Mouse (Mus musculus): ENCODE measurements around the gene Tomm7.
A peak's percentile ranks its signal among the peaks of the same experiment; 100 is the strongest.

- TF ChIP-seq CTCF (IDR thresholded peaks at IDR 0.05; ENCODE audit: low read depth) (peak; percentile 66), EP300 (IDR thresholded peaks at IDR 0.05; ENCODE audit: low read depth) (no peak)
Measured at GRCm38 (mm10) chr5:23858643-23859042, 14.7 kb upstream of the Tomm7 start.

All from heart, postnatal 0 days (tissue).